ENCODE assay signal across 9 mouse cellular contexts in the genomic region with DNA sequence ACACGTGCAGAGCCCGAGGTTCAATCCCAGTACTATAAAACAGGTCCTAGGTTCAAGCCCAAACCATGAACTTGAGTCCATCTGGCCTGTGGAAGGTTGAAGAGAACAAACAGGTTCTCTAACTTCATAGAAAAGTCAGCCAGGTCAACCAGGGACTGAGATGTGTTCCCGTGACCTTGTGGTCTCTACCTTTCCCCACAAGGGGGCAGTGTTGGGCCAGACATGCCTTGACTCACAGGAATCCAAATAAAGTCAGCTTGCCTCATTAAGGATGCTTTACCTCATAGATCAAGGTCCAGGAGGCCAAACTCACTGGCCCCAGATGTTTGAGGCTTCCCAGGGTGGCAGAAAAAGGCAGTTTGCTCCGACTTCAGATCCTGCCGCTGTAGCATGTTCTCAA. TPM values are rescaled to one million over a fixed set of nuclear protein-coding genes. Genes with fewer than 3 reads are reported as not detected.
DNase-seq lines count a peak whose midpoint lies in the region; ATAC-seq and TF ChIP-seq lines count a peak whose summit lies in the region.
"Had no signal": no experiment of that assay in that cellular context is flagged by ENCODE, and none has a peak within 500 bp of the region (broad histone marks: within the 10 kb centered on the region; RNA-seq: fewer than 3 reads in every experiment).

No protein-coding gene starts in this region.

- H3K27ac ChIP-seq in neural tube, embryonic 15.5 days (replicated peaks), result no peak overlapping the region
- no peak overlapping the region for H3K27ac ChIP-seq in liver, embryonic 14.5 days
- H3K27ac ChIP-seq: hindbrain, embryonic 15.5 days had no signal

- H3K9ac ChIP-seq in neural tube, embryonic 15.5 days (replicated peaks), result no peak overlapping the region
- no peak overlapping the region for H3K9ac ChIP-seq in liver, embryonic 14.5 days (replicated peaks)
- H3K9ac ChIP-seq: hindbrain, embryonic 15.5 days had no signal

- H3K27me3 ChIP-seq in neural tube, embryonic 15.5 days (replicated peaks), result no peaks in the 10 kb centered on the region
- no peaks in the 10 kb centered on the region; the same call in 1 of the 2 replicates for H3K27me3 ChIP-seq in liver, embryonic 14.5 days (ENCODE audit: control insufficient read depth, insufficient read depth, low read length)
- H3K27me3 ChIP-seq: hindbrain, embryonic 15.5 days had no signal

- H3K4me1 ChIP-seq in neural tube, embryonic 15.5 days, result no peaks in the 10 kb centered on the region
- no peaks in the 10 kb centered on the region for H3K4me1 ChIP-seq in liver, embryonic 14.5 days (replicated peaks; ENCODE audit: control insufficient read depth in 2 of 2, insufficient read depth in 2 of 2, low read length in 1 of 2)
- H3K4me1 ChIP-seq: hindbrain, embryonic 15.5 days had no signal

- peak; percentile 90 for TF ChIP-seq CTCF in brain, embryonic 14.5 days (IDR thresholded peaks at IDR 0.05; ENCODE audit: borderline replicate concordance, extremely low read depth, insufficient read depth, insufficient read length)
- TF ChIP-seq CTCF in liver, embryonic 14.5 days (IDR thresholded peaks at IDR 0.05; ENCODE audit: low read depth), result peak; percentile 92

- WGBS in neural tube, embryonic 15.5 days, result 20% methylated on average over 5 of the region's 5 CpGs
- 17% methylated on average over 5 of the region's 5 CpGs for WGBS in liver, embryonic 14.5 days (ENCODE audit: insufficient replicate concordance)

- no peak for ATAC-seq in neural tube, embryonic 15.5 days (ENCODE audit: low FRiP score)
- ATAC-seq in liver, embryonic 14.5 days (ENCODE audit: insufficient read depth), result no peak

- no peak for TF ChIP-seq EP300 in liver, embryonic 14.5 days (IDR thresholded peaks at IDR 0.05; ENCODE audit: low read depth)

- H3K4me3 ChIP-seq in neural tube, embryonic 15.5 days (replicated peaks), result no peak overlapping the region
- H3K4me3 ChIP-seq in liver, embryonic 14.5 days (ENCODE audit: insufficient read depth in 1 of 2, low read depth in 2 of 2, low read length in 2 of 2), result no peak overlapping the region
- H3K4me3 ChIP-seq: hindbrain, embryonic 15.5 days had no signal

- no peak for TF ChIP-seq POLR2A in brain, embryonic 14.5 days (IDR thresholded peaks at IDR 0.05; ENCODE audit: borderline replicate concordance, extremely low read depth, insufficient read depth, insufficient read length, poor library complexity, severe bottlenecking)

- no peak overlapping the region for H3K4me2 ChIP-seq in neural tube, embryonic 15.5 days
- no peak overlapping the region for H3K4me2 ChIP-seq in liver, embryonic 14.5 days (ENCODE audit: low read depth)
- H3K4me2 ChIP-seq: hindbrain, embryonic 15.5 days had no signal

- DNase-seq in neural tube, embryonic 10.5 days (ENCODE audit: extremely low spot score, low spot score), result peak; percentile 73
- DNase-seq in brain, embryonic 14.5 days (ENCODE audit: low read depth), result peak; percentile 75
- DNase-seq in fibroblast of lung, adult 2 months (ENCODE audit: low read depth), result peak; percentile 27
- peak; percentile 82 for DNase-seq in kidney, postnatal 10 days
- peak; percentile 30 to 46 (median 41) for DNase-seq in liver, embryonic 14.5 days (ENCODE audit: low read depth in 3 of 3, low spot score in 3 of 3)
- DNase-seq in retina, postnatal 7 days (ENCODE audit: low read depth, low spot score), result peak; percentile 79
- DNase-seq in urinary bladder, postnatal 14 days (ENCODE audit: low spot score), result peak; percentile 70

- no peaks in the 10 kb centered on the region for H3K36me3 ChIP-seq in neural tube, embryonic 15.5 days
- H3K36me3 ChIP-seq in liver, embryonic 14.5 days (replicated peaks; ENCODE audit: control insufficient read depth, insufficient read depth, low read depth), result no peaks in the 10 kb centered on the region
- H3K36me3 ChIP-seq: hindbrain, embryonic 15.5 days had no signal

- no peaks in the 10 kb centered on the region for H3K9me3 ChIP-seq in neural tube, embryonic 15.5 days (replicated peaks)
- H3K9me3 ChIP-seq in liver, embryonic 14.5 days (ENCODE audit: control insufficient read depth, low read length), result no peaks in the 10 kb centered on the region
- H3K9me3 ChIP-seq: hindbrain, embryonic 15.5 days had no signal

RNA-seq across cellular contexts. Expression of a gene that starts 11.1 kb away (rescaled TPM):
- polyA plus RNA-seq in neural tube, embryonic 15.5 days (2015; fragmentation: Nextera tagmentation; extraction: Ambion mirVana), result 0.19 and 0.40 TPM in 2 replicates
- polyA plus RNA-seq in brain, embryonic 14.5 days (2012; rRNA removed), result 0.23 and 0.29 TPM in 2 replicates
- not detected in 2 replicates for polyA plus RNA-seq in liver, embryonic 14.5 days (2012; rRNA removed)
- polyA plus RNA-seq in liver, embryonic 14.5 days (2014; fragmentation: Nextera tagmentation; extraction: Ambion mirVana), result not detected in 2 replicates

RNA-seq across cellular contexts. Expression of a gene that starts 22.3 kb away (rescaled TPM):
- polyA plus RNA-seq in neural tube, embryonic 15.5 days (2015; fragmentation: Nextera tagmentation; extraction: Ambion mirVana), result 0.15 TPM in 1 of 2 replicates, not detected in the other
- 0.05 TPM in 1 of 2 replicates, not detected in the other for polyA plus RNA-seq in brain, embryonic 14.5 days (2012; rRNA removed)
- 0.93 and 1.1 TPM in 2 replicates for polyA plus RNA-seq in liver, embryonic 14.5 days (2012; rRNA removed)
- 1.6 and 2.1 TPM in 2 replicates for polyA plus RNA-seq in liver, embryonic 14.5 days (2014; fragmentation: Nextera tagmentation; extraction: Ambion mirVana)
- polyA plus RNA-seq: hindbrain, embryonic 15.5 days had no signal

RNA-seq across cellular contexts. Expression of a gene that starts 41.7 kb away (rescaled TPM):
- 13.1 and 14.3 TPM in 2 replicates for polyA plus RNA-seq in neural tube, embryonic 15.5 days (2015; fragmentation: Nextera tagmentation; extraction: Ambion mirVana)
- 5.7 and 5.9 TPM in 2 replicates for polyA plus RNA-seq in brain, embryonic 14.5 days (2012; rRNA removed)
- 13.3 and 16.7 TPM in 2 replicates for polyA plus RNA-seq in liver, embryonic 14.5 days (2012; rRNA removed)
- 20.6 and 22.5 TPM in 2 replicates for polyA plus RNA-seq in liver, embryonic 14.5 days (2014; fragmentation: Nextera tagmentation; extraction: Ambion mirVana)

Comparison
In these comparisons a context has a peak if more than half of its experiments do, and no peak if none do; other contexts are left out.
1. DNase-seq: peak in every context shown above with its lines; median percentile 82 in kidney, postnatal 10 days; 79 in retina, postnatal 7 days; 75 in brain, embryonic 14.5 days; 73 in neural tube, embryonic 10.5 days; 70 in urinary bladder, postnatal 14 days; 41 in liver, embryonic 14.5 days; 27 in fibroblast of lung, adult 2 months.